Mouse (Mus musculus): ENCODE measurements around the gene B4galt1. TPM values are rescaled to one million over a fixed set of nuclear protein-coding genes. Genes with fewer than 3 reads are reported as not detected.

The B4galt1 gene
- polyA plus RNA-seq, 1 experiment from 2014 or later = 34.6 TPM

- Histone ChIP-seq H3K4me3 (ENCODE audit: low read depth, low read length) (no peak overlapping the region), H3K27ac (replicated peaks; ENCODE audit: low read depth, low read length) (no peak overlapping the region), H3K9me3 (ENCODE audit: control insufficient read depth, low read length) (no peaks in the 10 kb centered on the region), H3K36me3 (ENCODE audit: control insufficient read depth, insufficient read depth, low read length) (no peaks in the 10 kb centered on the region), H3K9ac (ENCODE audit: low read length) (no peak overlapping the region), H3K4me1 (ENCODE audit: control insufficient read depth, insufficient read depth, low read length) (peaks cover 5% of the 10 kb centered on the region; the same call in 1 of the 2 replicates), H3K4me2 (ENCODE audit: low read depth, severe bottlenecking) (no peak overlapping the region), H3K27me3 (ENCODE audit: control insufficient read depth, insufficient read depth, low read length) (no peaks in the 10 kb centered on the region)
- WGBS = 32% methylated on average over 5 of the region's 5 CpGs
- DNase-seq (ENCODE audit: low spot score) = no peak
- ATAC-seq (ENCODE audit: insufficient number of reproducible peaks, low FRiP score, low TSS enrichment, low read depth) = no peak
Measured at GRCm38 (mm10) chr4:40844251-40844721, 9.5 kb downstream of the B4galt1 start.

GRCm38 (mm10) chr4:40843726-40844125 lies 10.1 kb downstream of the B4galt1 start:
- Histone ChIP-seq H3K4me1 (ENCODE audit: control insufficient read depth, insufficient read depth, low read length) (peaks cover 5% of the 10 kb centered on the region; the same call in 1 of the 2 replicates), H3K36me3 (ENCODE audit: control insufficient read depth, insufficient read depth, low read length) (no peaks in the 10 kb centered on the region), H3K4me3 (ENCODE audit: low read depth, low read length) (no peak overlapping the region), H3K4me2 (ENCODE audit: low read depth, severe bottlenecking) (no peak overlapping the region), H3K27ac (replicated peaks; ENCODE audit: low read depth, low read length) (no peak overlapping the region), H3K9ac (ENCODE audit: low read length) (no peak overlapping the region), H3K9me3 (ENCODE audit: control insufficient read depth, low read length) (no peaks in the 10 kb centered on the region), H3K27me3 (ENCODE audit: control insufficient read depth, insufficient read depth, low read length) (no peaks in the 10 kb centered on the region)
- no peak for ATAC-seq (ENCODE audit: insufficient number of reproducible peaks, low FRiP score, low TSS enrichment, low read depth)
- no peak for DNase-seq (ENCODE audit: low spot score)
- 78% methylated on average over 8 of the region's 8 CpGs for WGBS

- DNase-seq (ENCODE audit: low spot score) (no peak), ATAC-seq (ENCODE audit: insufficient number of reproducible peaks, low FRiP score, low TSS enrichment, low read depth) (no peak)
- Histone ChIP-seq H3K27me3 (ENCODE audit: control insufficient read depth, insufficient read depth, low read length) (no peaks in the 10 kb centered on the region), H3K36me3 (ENCODE audit: control insufficient read depth, insufficient read depth, low read length) (no peaks in the 10 kb centered on the region), H3K4me2 (ENCODE audit: low read depth, severe bottlenecking) (no peak overlapping the region), H3K27ac (replicated peaks; ENCODE audit: low read depth, low read length) (no peak overlapping the region), H3K4me1 (ENCODE audit: control insufficient read depth, insufficient read depth, low read length) (peaks cover 11% of the 10 kb centered on the region), H3K4me3 (ENCODE audit: low read depth, low read length) (no peak overlapping the region), H3K9ac (ENCODE audit: low read length) (no peak overlapping the region), H3K9me3 (ENCODE audit: control insufficient read depth, low read length) (no peaks in the 10 kb centered on the region)
- 94% methylated on average over 2 of the region's 2 CpGs for whole genome bisulfite sequencing
Measured at GRCm38 (mm10) chr4:40840448-40840847, 13.4 kb downstream of the B4galt1 start.

GRCm38 (mm10) chr4:40839251-40839650 lies 14.6 kb downstream of the B4galt1 start:
- Histone ChIP-seq H3K9ac (ENCODE audit: low read length) (no peak overlapping the region), H3K36me3 (ENCODE audit: control insufficient read depth, insufficient read depth, low read length) (no peaks in the 10 kb centered on the region), H3K4me3 (ENCODE audit: low read depth, low read length) (no peak overlapping the region), H3K4me2 (ENCODE audit: low read depth, severe bottlenecking) (no peak overlapping the region), H3K27ac (replicated peaks; ENCODE audit: low read depth, low read length) (no peak overlapping the region), H3K27me3 (ENCODE audit: control insufficient read depth, insufficient read depth, low read length) (no peaks in the 10 kb centered on the region), H3K9me3 (ENCODE audit: control insufficient read depth, low read length) (no peaks in the 10 kb centered on the region), H3K4me1 (ENCODE audit: control insufficient read depth, insufficient read depth, low read length) (peaks cover 9% of the 10 kb centered on the region)
- DNase-seq (ENCODE audit: low spot score) (no peak), ATAC-seq (ENCODE audit: insufficient number of reproducible peaks, low FRiP score, low TSS enrichment, low read depth) (no peak)
- WGBS = 90% methylated on average over 12 of the region's 12 CpGs

GRCm38 (mm10) chr4:40837451-40838285 lies 16.1 kb downstream of the B4galt1 start:
- Histone ChIP-seq H3K27ac (replicated peaks; ENCODE audit: low read depth, low read length) (no peak overlapping the region), H3K9ac (ENCODE audit: low read length) (no peak overlapping the region), H3K36me3 (ENCODE audit: control insufficient read depth, insufficient read depth, low read length) (no peaks in the 10 kb centered on the region), H3K9me3 (ENCODE audit: control insufficient read depth, low read length) (no peaks in the 10 kb centered on the region), H3K4me3 (ENCODE audit: low read depth, low read length) (no peak overlapping the region), H3K4me1 (ENCODE audit: control insufficient read depth, insufficient read depth, low read length) (peaks cover 6% of the 10 kb centered on the region; the same call in 1 of the 2 replicates), H3K27me3 (ENCODE audit: control insufficient read depth, insufficient read depth, low read length) (no peaks in the 10 kb centered on the region), H3K4me2 (ENCODE audit: low read depth, severe bottlenecking) (no peak overlapping the region)
- DNase-seq (ENCODE audit: low spot score) (no peak), ATAC-seq (ENCODE audit: insufficient number of reproducible peaks, low FRiP score, low TSS enrichment, low read depth) (no peak)
- WGBS = 67% methylated on average over 10 of the region's 10 CpGs

GRCm38 (mm10) chr4:40837008-40837407 lies 16.8 kb downstream of the B4galt1 start:
- Histone ChIP-seq H3K9me3 (ENCODE audit: control insufficient read depth, low read length) (no peaks in the 10 kb centered on the region), H3K9ac (ENCODE audit: low read length) (no peak overlapping the region), H3K4me2 (ENCODE audit: low read depth, severe bottlenecking) (no peak overlapping the region), H3K27me3 (ENCODE audit: control insufficient read depth, insufficient read depth, low read length) (no peaks in the 10 kb centered on the region), H3K4me1 (ENCODE audit: control insufficient read depth, insufficient read depth, low read length) (peaks cover 6% of the 10 kb centered on the region; the same call in 1 of the 2 replicates), H3K36me3 (ENCODE audit: control insufficient read depth, insufficient read depth, low read length) (no peaks in the 10 kb centered on the region), H3K4me3 (ENCODE audit: low read depth, low read length) (no peak overlapping the region), H3K27ac (replicated peaks; ENCODE audit: low read depth, low read length) (no peak overlapping the region)
- ATAC-seq (ENCODE audit: insufficient number of reproducible peaks, low FRiP score, low TSS enrichment, low read depth) (no peak), DNase-seq (ENCODE audit: low spot score) (no peak)
- 92% methylated on average over 3 of the region's 3 CpGs for WGBS

- Histone ChIP-seq H3K9ac (ENCODE audit: low read length) (no peak overlapping the region), H3K27me3 (ENCODE audit: control insufficient read depth, insufficient read depth, low read length) (no peaks in the 10 kb centered on the region), H3K4me2 (ENCODE audit: low read depth, severe bottlenecking) (no peak overlapping the region), H3K4me3 (ENCODE audit: low read depth, low read length) (no peak overlapping the region), H3K36me3 (ENCODE audit: control insufficient read depth, insufficient read depth, low read length) (no peaks in the 10 kb centered on the region), H3K9me3 (ENCODE audit: control insufficient read depth, low read length) (no peaks in the 10 kb centered on the region), H3K4me1 (ENCODE audit: control insufficient read depth, insufficient read depth, low read length) (peaks cover 6% of the 10 kb centered on the region; the same call in 1 of the 2 replicates), H3K27ac (replicated peaks; ENCODE audit: low read depth, low read length) (no peak overlapping the region)
- 89% methylated on average over 5 of the region's 5 CpGs for WGBS
- DNase-seq (ENCODE audit: low spot score) (no peak), ATAC-seq (ENCODE audit: insufficient number of reproducible peaks, low FRiP score, low TSS enrichment, low read depth) (no peak)
Measured at GRCm38 (mm10) chr4:40834872-40835271, 18.9 kb downstream of the B4galt1 start.

GRCm38 (mm10) chr4:40834232-40834786 lies 19.5 kb downstream of the B4galt1 start:
- no peaks in the 10 kb centered on the region for H3K36me3 ChIP-seq (ENCODE audit: control insufficient read depth, insufficient read depth, low read length)
- no peaks in the 10 kb centered on the region for H3K27me3 ChIP-seq (ENCODE audit: control insufficient read depth, insufficient read depth, low read length)
- ATAC-seq (ENCODE audit: insufficient number of reproducible peaks, low FRiP score, low TSS enrichment, low read depth) (no peak), DNase-seq (ENCODE audit: low spot score) (no peak)
- no peak overlapping the region for H3K4me3 ChIP-seq (ENCODE audit: low read depth, low read length)
- H3K9ac ChIP-seq (ENCODE audit: low read length) = no peak overlapping the region
- H3K4me1 ChIP-seq (ENCODE audit: control insufficient read depth, insufficient read depth, low read length) = peaks cover 6% of the 10 kb centered on the region; the same call in 1 of the 2 replicates
- H3K9me3 ChIP-seq (ENCODE audit: control insufficient read depth, low read length) = no peaks in the 10 kb centered on the region
- WGBS = 95% methylated on average over 4 of the region's 4 CpGs
- no peak overlapping the region for H3K27ac ChIP-seq (replicated peaks; ENCODE audit: low read depth, low read length)
- no peak overlapping the region for H3K4me2 ChIP-seq (ENCODE audit: low read depth, severe bottlenecking)
